Mouse (Mus musculus) limb, embryonic 15.5 days (tissue): ENCODE data around the gene Wwox. TPM values are rescaled to one million over a fixed set of nuclear protein-coding genes. Genes with fewer than 3 reads are reported as not detected.

Experiments used
- ATAC-seq: fragments of 200-750 bp; cut with Nextera tagmentation; 2 replicates; pipeline ENCODE4 v1.8.0; 2017; ENCODE audit warnings: low read depth, moderate TSS enrichment; ENCODE audit not compliant: insufficient number of reproducible peaks, low FRiP score, low TSS enrichment
- H3K27ac ChIP-seq: fragments of 300-500 bp; sonication (generic); 2 replicates; pipeline ENCODE4 v1.5.1; 2015; ENCODE audit warnings: moderate library complexity, mild to moderate bottlenecking, inconsistent platforms
- H3K27me3 ChIP-seq: fragments of 300-500 bp; sonication (generic); 2 replicates; pipeline ENCODE4 v1.6.1; 2015; ENCODE audit warnings: inconsistent platforms
- H3K36me3 ChIP-seq: fragments of 300-500 bp; sonication (generic); 2 replicates; pipeline ENCODE4 v1.6.1; 2015; ENCODE audit warnings: inconsistent platforms
- H3K4me1 ChIP-seq: fragments of 300-500 bp; sonication (generic); 2 replicates; pipeline ENCODE4 v1.6.1; 2015; ENCODE audit warnings: inconsistent platforms
- H3K4me2 ChIP-seq: fragments of 300-500 bp; sonication (generic); 2 replicates; pipeline ENCODE4 v1.6.1; 2015; ENCODE audit warnings: mild to moderate bottlenecking, inconsistent platforms
- H3K4me3 ChIP-seq: fragments of 300-500 bp; sonication (generic); 2 replicates; pipeline ENCODE4 v1.5.1; 2015; ENCODE audit warnings: mild to moderate bottlenecking, inconsistent platforms
- H3K9ac ChIP-seq: fragments of 300-500 bp; sonication (generic); 2 replicates; pipeline ENCODE4 v1.6.1; 2015; ENCODE audit warnings: inconsistent platforms
- H3K9me3 ChIP-seq: fragments of 300-500 bp; sonication (generic); 2 replicates; pipeline ENCODE4 v1.6.1; 2016; ENCODE audit warnings: inconsistent platforms
- WGBS: fragments of 180-500 bp; shearing (Covaris S2); methylation state at CpG from one replicate; pipeline ENCODE4 v1.1.7; 2015; 5-methylcytosine and 5-hydroxymethylcytosine counted together
- polyA plus RNA-seq: library from polyadenylated mRNA; unstranded; fragments of >200 nt; fragmentation: Nextera tagmentation; extraction: Ambion mirVana; gene quantifications from 2 replicates; pipeline ENCODE4 v1.2.1, GENCODE M21; 2015

The Wwox gene
- 10.4 and 10.8 TPM in 2 replicates for polyA plus RNA-seq

DNA sequence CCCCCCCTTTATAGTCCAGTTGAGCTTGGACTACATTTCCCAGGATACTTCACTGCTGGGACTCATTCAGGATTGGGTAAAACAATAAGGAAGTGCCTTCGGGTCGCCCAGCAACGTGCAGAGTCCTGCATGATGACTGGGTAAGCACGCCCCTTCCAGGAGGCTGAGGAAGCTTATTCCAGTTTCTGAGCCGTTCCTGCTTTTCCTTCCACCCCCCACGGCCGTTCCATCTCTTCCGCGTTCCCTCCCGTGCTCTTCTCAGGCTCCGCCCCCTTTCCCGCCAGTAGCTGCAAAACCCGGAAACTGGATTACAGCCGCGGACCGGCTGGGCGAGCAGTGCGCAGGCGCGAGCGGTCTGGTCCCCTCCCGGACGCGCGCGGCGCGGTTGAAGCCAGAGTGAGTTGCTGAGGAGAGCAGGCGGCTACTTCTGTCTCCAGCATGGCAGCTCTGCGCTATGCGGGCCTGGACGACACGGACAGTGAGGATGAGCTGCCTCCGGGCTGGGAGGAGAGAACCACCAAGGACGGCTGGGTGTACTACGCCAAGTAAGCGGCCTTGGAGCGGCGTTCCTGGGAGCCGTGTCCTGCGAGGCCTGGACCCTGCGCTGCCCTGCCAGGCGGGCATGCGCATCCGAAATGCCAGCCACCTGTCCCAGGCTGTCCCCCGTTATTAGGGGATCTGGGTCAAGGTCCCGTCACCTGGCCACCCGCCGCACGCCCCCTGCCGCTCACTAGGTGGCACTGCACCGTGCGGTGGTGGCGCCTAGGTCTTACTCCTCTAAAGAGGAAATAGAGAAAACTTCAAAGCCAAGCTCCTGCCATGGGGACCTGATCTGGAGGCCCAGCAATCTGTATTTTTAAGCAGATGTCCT is at the start of gene Wwox:
Gene Wwox, plus strand, starts transcription at position 322 of the 871 bp plus-strand sequence.
- Histone ChIP-seq H3K27me3 (no peaks in the 10 kb centered on the region), H3K4me3 (peak within 1 kb of the TSS; percentile 60), H3K27ac (peak within 1 kb of the TSS; percentile 73), H3K9ac (peak within 1 kb of the TSS; percentile 46), H3K4me1 (peaks cover 14% of the 10 kb centered on the region), H3K9me3 (no peaks in the 10 kb centered on the region), H3K36me3 (no peaks in the 10 kb centered on the region), H3K4me2 (peak within 1 kb of the TSS; percentile 88)
- under 1% methylated on average over 54 of the region's 54 CpGs for WGBS
- peak; percentile 95 for ATAC-seq

DNA sequence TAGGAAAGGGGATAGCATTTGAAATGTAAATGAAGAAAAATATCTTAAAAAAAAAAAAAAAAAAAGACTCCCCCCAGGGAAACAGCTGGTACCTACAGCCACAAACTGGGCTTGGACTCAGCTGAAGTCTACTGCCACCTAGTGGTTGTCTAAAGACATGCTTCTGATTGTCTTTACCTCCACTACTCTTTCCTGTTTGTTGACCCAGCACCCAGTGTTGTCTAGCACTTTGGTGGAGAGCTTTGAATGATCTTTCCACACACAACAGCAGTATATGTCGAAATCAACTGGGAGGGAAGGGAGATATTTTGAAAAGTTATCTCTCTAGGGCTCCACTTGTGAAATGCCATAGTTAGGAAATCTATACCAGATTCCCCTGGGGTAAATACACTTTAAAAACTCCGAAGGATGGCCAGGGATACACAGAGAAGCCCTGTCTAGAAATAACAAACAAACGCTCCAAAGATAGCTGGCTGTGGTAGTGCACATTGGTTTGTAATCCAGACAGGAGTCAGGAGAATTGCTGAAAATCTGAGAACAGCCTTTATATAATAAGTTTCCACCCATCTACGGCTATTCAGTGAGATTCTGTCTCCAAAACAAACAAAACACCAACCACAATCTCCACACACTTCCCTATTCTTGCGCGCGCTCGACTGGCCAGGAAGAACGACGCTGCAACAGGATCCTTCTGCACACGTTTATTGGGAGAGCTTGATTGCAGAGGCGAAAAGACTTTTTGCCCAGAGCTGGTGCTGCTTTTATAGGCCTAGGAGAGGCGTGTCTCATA is 48.8 kb upstream of the Wwox start:
- no peak overlapping the region for H3K4me3 ChIP-seq
- no peaks in the 10 kb centered on the region for H3K27me3 ChIP-seq
- no peak for ATAC-seq
- H3K9me3 ChIP-seq = no peaks in the 10 kb centered on the region
- H3K4me1 ChIP-seq = no peaks in the 10 kb centered on the region
- H3K27ac ChIP-seq = no peak overlapping the region
- 79% methylated on average over 12 of the region's 13 CpGs for WGBS
- H3K36me3 ChIP-seq = no peaks in the 10 kb centered on the region
- no peak overlapping the region for H3K9ac ChIP-seq
- no peak overlapping the region for H3K4me2 ChIP-seq

DNA sequence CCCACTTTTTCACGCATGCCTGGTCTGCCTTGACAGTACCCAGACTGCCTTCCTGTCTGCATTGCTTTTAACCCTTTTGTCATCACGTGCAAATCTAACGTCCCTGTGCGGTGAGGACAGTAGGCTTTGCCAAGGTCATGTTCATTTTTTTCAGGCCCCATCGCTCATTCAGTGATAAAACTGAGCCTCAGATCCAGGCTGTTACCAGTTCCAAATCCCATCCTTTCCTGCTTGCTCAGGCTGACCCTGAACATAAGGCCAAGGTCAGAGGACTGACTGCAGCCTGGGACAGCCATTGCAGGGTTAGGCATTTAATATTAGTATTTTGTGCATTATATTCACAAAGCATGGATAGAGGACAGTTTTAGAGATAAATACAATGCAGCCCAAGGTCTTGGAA is 41.1 kb upstream of the Wwox start:
- Histone ChIP-seq H3K36me3 (no peaks in the 10 kb centered on the region), H3K4me2 (no peak overlapping the region), H3K27me3 (no peaks in the 10 kb centered on the region), H3K4me3 (no peak overlapping the region), H3K4me1 (0 out of 2 replicates have a peak, but pooled peaks cover 2% of the 10 kb centered on the region), H3K9ac (no peak overlapping the region), H3K9me3 (no peaks in the 10 kb centered on the region), H3K27ac (no peak overlapping the region)
- 92% methylated on average over 5 of the region's 5 CpGs for WGBS
- no peak for ATAC-seq

DNA sequence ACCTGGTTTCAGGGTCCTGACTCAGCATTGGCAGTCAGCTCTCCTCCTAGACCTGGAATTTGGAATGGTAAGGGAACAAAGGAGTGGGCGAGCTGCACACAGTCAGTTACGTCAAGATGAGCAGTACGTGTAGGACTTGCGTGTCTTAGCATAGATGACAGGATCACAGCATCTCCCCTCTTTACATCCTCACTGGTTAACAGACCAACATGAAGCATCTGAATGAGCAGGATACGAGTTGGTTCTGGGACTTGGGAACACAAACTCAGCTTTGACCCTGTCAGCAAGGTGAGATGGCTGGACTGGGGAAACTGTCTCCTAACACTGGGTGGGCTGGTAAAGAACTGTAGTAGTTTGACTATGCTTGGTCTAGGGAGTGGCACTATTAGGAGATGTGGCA is 40.2 kb upstream of the Wwox start:
- Histone ChIP-seq H3K9me3 (no peaks in the 10 kb centered on the region), H3K27ac (no peak overlapping the region), H3K9ac (no peak overlapping the region), H3K27me3 (no peaks in the 10 kb centered on the region), H3K4me1 (0 out of 2 replicates have a peak, but pooled peaks cover 2% of the 10 kb centered on the region), H3K4me3 (no peak overlapping the region), H3K4me2 (no peak overlapping the region), H3K36me3 (no peaks in the 10 kb centered on the region)
- ATAC-seq = no peak
- WGBS = 93% methylated on average over 5 of the region's 5 CpGs

DNA sequence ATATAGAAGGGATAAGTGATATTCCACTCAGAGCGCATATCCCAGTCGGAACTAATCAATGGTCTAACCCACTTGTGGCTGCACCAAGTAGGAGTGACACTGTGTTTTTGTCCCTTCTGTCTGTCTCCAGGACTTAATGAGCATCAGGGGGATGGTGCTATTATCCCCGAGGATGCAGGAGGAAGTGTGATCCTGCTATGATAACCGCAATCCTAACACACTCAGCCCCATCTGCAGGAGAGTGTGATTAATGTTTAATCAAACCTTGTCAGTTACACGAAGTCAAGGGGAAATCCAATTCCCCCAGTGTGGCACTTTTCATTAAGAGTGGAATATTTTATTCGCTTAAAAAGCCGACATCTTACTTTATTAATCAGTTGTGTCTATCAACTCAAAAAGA is 37.8 kb upstream of the Wwox start:
- Histone ChIP-seq H3K27me3 (no peaks in the 10 kb centered on the region), H3K36me3 (no peaks in the 10 kb centered on the region), H3K9me3 (no peaks in the 10 kb centered on the region), H3K4me1 (0 out of 2 replicates have a peak, but pooled peaks cover 2% of the 10 kb centered on the region), H3K9ac (no peak overlapping the region), H3K27ac (no peak overlapping the region), H3K4me3 (no peak overlapping the region), H3K4me2 (no peak overlapping the region)
- no peak for ATAC-seq
- 69% methylated on average over 7 of the region's 7 CpGs for WGBS

DNA sequence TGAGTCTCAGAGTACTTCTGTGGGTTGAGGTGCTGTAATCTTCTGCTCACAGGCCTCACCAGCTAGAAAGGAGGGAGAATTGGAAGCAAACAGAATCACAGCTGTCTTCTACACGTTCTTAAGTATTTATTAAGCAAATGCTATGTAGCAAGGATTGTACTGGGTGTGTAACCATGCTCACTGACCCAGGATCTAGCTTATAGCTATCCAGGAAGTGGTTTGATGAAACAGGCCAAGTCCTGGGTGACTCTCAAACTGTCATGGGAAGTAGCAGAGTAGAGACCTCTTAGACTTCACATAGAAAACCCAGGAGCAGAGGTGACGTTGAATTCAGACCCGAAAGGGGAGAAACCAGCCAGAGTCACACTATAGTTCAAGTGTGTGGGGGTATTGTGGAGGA is 28.0 kb upstream of the Wwox start:
- no peaks in the 10 kb centered on the region for H3K4me1 ChIP-seq
- no peak overlapping the region for H3K9ac ChIP-seq
- whole genome bisulfite sequencing = 74% methylated on average over 3 of the region's 3 CpGs
- no peak overlapping the region for H3K27ac ChIP-seq
- H3K4me2 ChIP-seq = no peak overlapping the region
- H3K27me3 ChIP-seq = no peaks in the 10 kb centered on the region
- no peak for ATAC-seq
- no peaks in the 10 kb centered on the region for H3K36me3 ChIP-seq
- no peak overlapping the region for H3K4me3 ChIP-seq
- no peaks in the 10 kb centered on the region for H3K9me3 ChIP-seq

DNA sequence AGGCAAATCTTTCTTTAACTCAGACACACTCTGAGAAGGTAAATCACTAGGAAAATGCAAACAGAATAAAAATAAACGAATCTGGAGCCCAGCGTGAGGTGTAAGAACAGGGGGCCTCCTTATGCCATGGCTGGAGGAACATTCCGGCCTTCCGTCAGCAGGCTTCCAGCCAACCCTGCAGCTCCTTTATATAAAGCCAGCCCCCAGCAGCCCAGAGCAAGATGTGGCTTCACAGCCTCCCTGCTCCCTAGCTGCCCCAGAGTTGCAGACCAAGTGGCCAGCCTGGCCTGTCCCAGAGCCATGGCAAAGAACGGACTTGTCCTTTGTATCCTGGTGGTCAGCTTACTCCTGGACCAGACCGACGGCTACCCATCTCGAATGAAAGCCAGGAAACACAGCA is 21.7 kb upstream of the Wwox start, which contains the start of gene Clec3a:
Gene Clec3a, plus strand, starts transcription at position 301 of the 400 bp plus-strand sequence.
- ATAC-seq = peak; percentile 69; the same call in 1 of the 2 replicates
- Histone ChIP-seq H3K27me3 (no peaks in the 10 kb centered on the region), H3K4me3 (no peak within 1 kb of the TSS), H3K4me1 (no peaks in the 10 kb centered on the region), H3K27ac (no peak within 1 kb of the TSS), H3K4me2 (no peak within 1 kb of the TSS), H3K9me3 (no peaks in the 10 kb centered on the region), H3K36me3 (no peaks in the 10 kb centered on the region), H3K9ac (no peak within 1 kb of the TSS)
- WGBS = 66% methylated on average over 8 of the region's 8 CpGs

DNA sequence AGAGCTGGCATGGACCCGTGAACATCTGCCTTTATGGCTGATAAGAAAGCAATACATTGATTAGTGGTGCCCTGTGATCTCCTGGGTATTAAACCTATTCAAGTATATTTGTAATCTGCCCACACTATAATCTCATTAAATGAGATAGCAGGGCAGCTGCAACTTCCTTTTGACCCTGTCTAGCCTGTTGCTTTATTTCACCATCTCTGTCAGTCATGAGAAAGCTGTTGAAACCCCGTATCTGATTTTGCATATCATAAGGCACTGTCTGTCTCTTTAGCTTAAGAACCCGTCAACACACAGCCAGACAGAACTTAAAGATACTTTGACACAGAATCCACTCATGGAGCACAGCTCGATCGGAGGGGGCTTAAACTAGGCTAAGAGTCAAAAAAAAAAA is 21.0 kb upstream of the Wwox start:
- Histone ChIP-seq H3K36me3 (no peaks in the 10 kb centered on the region), H3K4me1 (no peaks in the 10 kb centered on the region), H3K4me2 (no peak overlapping the region), H3K9me3 (no peaks in the 10 kb centered on the region), H3K27ac (no peak overlapping the region), H3K9ac (no peak overlapping the region), H3K27me3 (no peaks in the 10 kb centered on the region), H3K4me3 (no peak overlapping the region)
- WGBS = 82% methylated on average over 5 of the region's 5 CpGs
- ATAC-seq = no peak

DNA sequence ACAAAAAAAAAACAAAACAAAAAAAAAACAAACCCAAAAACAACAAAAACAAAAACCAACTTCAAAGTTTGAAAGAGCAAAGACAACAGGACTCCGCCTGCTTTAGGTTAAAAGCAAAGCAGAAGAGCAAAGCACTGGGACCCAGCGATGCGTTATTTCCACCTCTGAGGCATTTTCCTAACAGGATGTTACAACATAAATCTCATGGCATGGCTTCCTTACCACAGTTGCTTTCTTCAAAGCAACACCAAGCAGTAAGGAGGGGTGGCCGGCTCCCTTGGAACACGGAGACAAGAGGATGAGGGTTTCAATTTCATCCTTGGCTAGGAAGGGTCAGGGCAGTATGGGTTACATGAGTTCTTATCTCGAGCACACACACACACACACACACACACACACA is 20.6 kb upstream of the Wwox start:
- Histone ChIP-seq H3K4me2 (no peak overlapping the region), H3K27ac (no peak overlapping the region), H3K9me3 (no peaks in the 10 kb centered on the region), H3K4me3 (no peak overlapping the region), H3K4me1 (no peaks in the 10 kb centered on the region), H3K9ac (no peak overlapping the region), H3K36me3 (no peaks in the 10 kb centered on the region), H3K27me3 (no peaks in the 10 kb centered on the region)
- WGBS = 63% methylated on average over 6 of the region's 6 CpGs
- ATAC-seq = no peak

DNA sequence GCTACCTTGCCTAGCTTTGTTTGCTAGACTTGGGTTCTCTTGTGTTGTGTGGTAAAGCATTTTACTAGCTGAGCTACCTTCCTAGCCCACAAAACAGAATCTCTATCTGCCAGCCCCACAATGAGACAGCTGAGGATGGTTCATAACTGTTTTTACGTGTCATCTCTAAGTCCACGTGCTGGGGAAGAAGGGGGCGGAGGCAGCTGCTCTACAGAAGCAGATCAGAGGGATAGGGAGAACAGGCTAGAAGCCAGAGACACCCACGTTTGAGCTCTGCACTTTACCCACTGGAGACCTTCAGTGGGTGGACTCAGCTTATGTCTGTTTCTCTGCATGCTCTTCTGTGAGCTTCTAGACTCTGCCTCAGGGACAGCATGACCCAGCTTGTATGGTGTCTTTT is 17.9 kb upstream of the Wwox start:
- WGBS = 51% methylated on average over 4 of the region's 4 CpGs
- Histone ChIP-seq H3K27ac (no peak overlapping the region), H3K9me3 (no peaks in the 10 kb centered on the region), H3K36me3 (no peaks in the 10 kb centered on the region), H3K27me3 (no peaks in the 10 kb centered on the region), H3K4me2 (no peak overlapping the region), H3K4me1 (no peaks in the 10 kb centered on the region), H3K4me3 (no peak overlapping the region), H3K9ac (no peak overlapping the region)
- no peak for ATAC-seq

DNA sequence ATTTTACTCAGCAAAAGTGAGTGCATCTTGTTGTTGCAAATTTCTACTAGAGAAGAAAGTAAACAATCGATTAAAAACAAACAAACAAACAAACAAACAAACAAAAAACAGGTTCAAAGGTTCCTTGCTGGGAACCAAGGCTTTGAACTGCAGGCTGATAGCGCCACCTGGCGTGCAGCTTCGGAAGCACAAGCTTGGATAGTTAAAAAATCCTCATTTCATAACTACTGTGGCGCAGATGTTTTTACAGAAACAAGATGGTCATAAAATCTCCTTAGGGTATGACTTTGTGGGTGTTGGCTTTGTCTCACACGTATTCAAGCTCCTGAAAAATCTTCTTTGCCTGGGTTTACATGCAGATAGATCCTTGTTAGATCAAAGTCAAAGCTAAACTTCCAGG is 1.2 kb upstream of the Wwox start:
- Histone ChIP-seq H3K27ac (no peak overlapping the region), H3K27me3 (no peaks in the 10 kb centered on the region), H3K36me3 (no peaks in the 10 kb centered on the region), H3K9me3 (no peaks in the 10 kb centered on the region), H3K9ac (no peak overlapping the region), H3K4me3 (no peak overlapping the region), H3K4me1 (peaks cover 14% of the 10 kb centered on the region), H3K4me2 (no peak overlapping the region)
- no peak for ATAC-seq
- WGBS = 4% methylated on average over 6 of the region's 6 CpGs

DNA sequence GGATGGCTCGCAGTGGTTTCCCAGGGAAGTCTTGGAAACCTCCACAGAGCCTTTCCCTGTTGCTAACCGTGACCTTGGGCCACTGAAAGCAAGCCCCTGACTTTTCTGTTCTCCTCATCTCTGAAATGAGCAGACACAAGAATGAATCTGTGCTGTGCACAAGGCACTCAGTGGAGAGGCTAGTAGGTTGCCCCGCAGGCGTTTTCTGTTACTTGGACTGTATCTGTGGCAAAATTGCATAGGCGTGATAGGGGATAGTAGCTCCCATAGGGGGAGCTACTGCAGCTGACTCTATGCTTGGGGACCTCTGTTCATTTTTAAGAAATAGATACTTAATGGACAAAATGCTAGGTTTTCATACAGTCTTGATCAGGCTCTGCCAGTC is 742 bp downstream of the Wwox start:
- 16% methylated on average over 5 of the region's 5 CpGs for WGBS
- no peak for ATAC-seq
- Histone ChIP-seq H3K27ac (no peak overlapping the region), H3K27me3 (no peaks in the 10 kb centered on the region), H3K4me2 (peak overlapping the region; percentile 88), H3K9me3 (no peaks in the 10 kb centered on the region), H3K4me3 (peak overlapping the region; percentile 60), H3K36me3 (no peaks in the 10 kb centered on the region), H3K9ac (peak overlapping the region; percentile 46), H3K4me1 (peaks cover 14% of the 10 kb centered on the region)
